ENCODE assay signal across 9 mouse cellular contexts in the genomic region with DNA sequence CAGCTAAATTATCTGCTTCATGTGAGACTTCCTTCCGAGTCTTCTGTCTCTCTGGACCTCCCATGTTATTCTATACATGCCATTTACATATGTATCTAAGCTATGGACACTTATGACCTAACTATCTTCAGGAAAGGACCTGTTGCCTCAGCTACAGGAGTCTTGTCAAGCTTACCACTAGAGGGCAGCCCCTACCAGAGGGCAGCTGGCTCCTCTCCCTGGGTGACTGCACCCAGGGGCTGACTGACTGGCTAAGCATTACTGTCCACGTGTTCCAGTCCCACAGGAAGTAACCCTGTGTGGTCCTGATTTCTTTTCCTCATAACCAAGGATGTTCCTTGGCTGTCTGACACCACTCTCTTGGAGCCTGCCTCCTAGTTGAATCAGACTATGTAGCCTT. TPM values are rescaled to one million over a fixed set of nuclear protein-coding genes. Genes with fewer than 3 reads are reported as not detected.
DNase-seq lines count a peak whose midpoint lies in the region; ATAC-seq and TF ChIP-seq lines count a peak whose summit lies in the region.
"Had no signal": no experiment of that assay in that cellular context is flagged by ENCODE, and none has a peak within 500 bp of the region (broad histone marks: within the 10 kb centered on the region; RNA-seq: fewer than 3 reads in every experiment).

No protein-coding gene starts in this region.

- H3K4me2 ChIP-seq in heart, embryonic 12.5 days: no peak overlapping the region
- H3K4me2 ChIP-seq in midbrain, embryonic 14.5 days (ENCODE audit: low read length): no peak overlapping the region
- H3K4me2 ChIP-seq in forebrain, embryonic 13.5 days: no peak overlapping the region
- H3K4me2 ChIP-seq: neural tube, embryonic 13.5 days had no signal

- WGBS in heart, embryonic 12.5 days: 47% methylated on average over 2 of the region's 2 CpGs
- 62% methylated on average over 2 of the region's 2 CpGs for WGBS in midbrain, embryonic 14.5 days
- WGBS in forebrain, embryonic 13.5 days: 56% methylated on average over 2 of the region's 2 CpGs

- in situ Hi-C loops in Patski (cut with MboI; ENCODE audit: low pct_unique_long_range_greater_than_20kb): no loop called here

- CTCF ChIA-PET in Patski (lab: Charles Lee): interaction anchor here (0.8 to 1.5 kb wide), 10 partner anchors 10 to 99 kb away, joined by 3 to 6 read pairs (median 3); no protein-coding TSS in a partner anchor

- ATAC-seq in heart, embryonic 12.5 days (ENCODE audit: insufficient number of reproducible peaks, low FRiP score): no peak
- peak; percentile 84 for ATAC-seq in Patski
- ATAC-seq in midbrain, embryonic 14.5 days (ENCODE audit: low FRiP score, low TSS enrichment): no peak
- ATAC-seq in forebrain, embryonic 13.5 days: no peak

- peak; percentile 80 for TF ChIP-seq CTCF in Patski (IDR thresholded peaks at IDR 0.05)

- no peaks in the 10 kb centered on the region for H3K4me1 ChIP-seq in heart, embryonic 12.5 days (replicated peaks)
- no peaks in the 10 kb centered on the region for H3K4me1 ChIP-seq in midbrain, embryonic 14.5 days (ENCODE audit: control insufficient read depth, insufficient read depth, low read length)
- no peaks in the 10 kb centered on the region for H3K4me1 ChIP-seq in forebrain, embryonic 13.5 days
- H3K4me1 ChIP-seq: neural tube, embryonic 13.5 days had no signal

- H3K36me3 ChIP-seq in heart, embryonic 12.5 days: no peaks in the 10 kb centered on the region
- no peaks in the 10 kb centered on the region for H3K36me3 ChIP-seq in midbrain, embryonic 14.5 days (ENCODE audit: control insufficient read depth, insufficient read depth, low read length)
- H3K36me3 ChIP-seq in forebrain, embryonic 13.5 days (ENCODE audit: poor library complexity, severe bottlenecking): no peaks in the 10 kb centered on the region
- H3K36me3 ChIP-seq: neural tube, embryonic 13.5 days had no signal

- H3K27ac ChIP-seq in heart, embryonic 12.5 days (ENCODE audit: poor library complexity, severe bottlenecking): no peak overlapping the region
- H3K27ac ChIP-seq in midbrain, embryonic 14.5 days (replicated peaks; ENCODE audit: low read depth, low read length): no peak overlapping the region
- no peak overlapping the region for H3K27ac ChIP-seq in forebrain, embryonic 13.5 days
- H3K27ac ChIP-seq: neural tube, embryonic 13.5 days had no signal

- no peaks in the 10 kb centered on the region for H3K9me3 ChIP-seq in heart, embryonic 12.5 days (replicated peaks)
- no peaks in the 10 kb centered on the region for H3K9me3 ChIP-seq in midbrain, embryonic 14.5 days (ENCODE audit: control insufficient read depth, low read length)
- no peaks in the 10 kb centered on the region for H3K9me3 ChIP-seq in forebrain, embryonic 13.5 days (replicated peaks)
- H3K9me3 ChIP-seq: neural tube, embryonic 13.5 days had no signal

- DNase-seq in heart, adult 9 months (ENCODE audit: low spot score in 2 of 2): peak; percentile 9 to 13
- DNase-seq in 3T3-L1 (ENCODE audit: low read depth, low spot score) (peak; percentile 67), Patski (ENCODE audit: low read depth, low spot score) (no peak)
- peak; percentile 58 for DNase-seq in heart, postnatal 4 days
- DNase-seq in lung, postnatal 25 days (ENCODE audit: low spot score): peak; percentile 23
- no peak for DNase-seq in midbrain, embryonic 14.5 days

- POLR2A ChIA-PET in Patski (lab: Charles Lee): interaction anchor here (0.5 kb wide), 1 partner anchor 16 kb away, joined by 4 read pairs; no protein-coding TSS in a partner anchor

- H3K9ac ChIP-seq in heart, embryonic 12.5 days: no peak overlapping the region
- H3K9ac ChIP-seq in midbrain, embryonic 14.5 days (replicated peaks; ENCODE audit: low read length): no peak overlapping the region
- H3K9ac ChIP-seq in forebrain, embryonic 13.5 days: no peak overlapping the region
- H3K9ac ChIP-seq: neural tube, embryonic 13.5 days had no signal

- no peak overlapping the region for H3K4me3 ChIP-seq in heart, embryonic 12.5 days
- no peak overlapping the region for H3K4me3 ChIP-seq in midbrain, embryonic 14.5 days (replicated peaks; ENCODE audit: low read depth, low read length)
- no peak overlapping the region for H3K4me3 ChIP-seq in forebrain, embryonic 13.5 days
- H3K4me3 ChIP-seq: neural tube, embryonic 13.5 days had no signal

- no peaks in the 10 kb centered on the region for H3K27me3 ChIP-seq in heart, embryonic 12.5 days (replicated peaks)
- H3K27me3 ChIP-seq in Patski: no peaks in the 10 kb centered on the region
- no peaks in the 10 kb centered on the region for H3K27me3 ChIP-seq in midbrain, embryonic 14.5 days (ENCODE audit: control insufficient read depth, insufficient read depth, low read length)
- H3K27me3 ChIP-seq in forebrain, embryonic 13.5 days: no peaks in the 10 kb centered on the region
- H3K27me3 ChIP-seq: neural tube, embryonic 13.5 days had no signal

RNA-seq across cellular contexts. Expression of a gene that starts 46.1 kb away (rescaled TPM):
- polyA plus RNA-seq in heart, embryonic 12.5 days (2016; fragmentation: Nextera tagmentation; extraction: Ambion mirVana): not detected in 2 replicates
- polyA plus RNA-seq in Patski (2021): not detected
- total RNA-seq in heart, postnatal 4 days (2021): 1 to 10 TPM; 1.3 TPM
- 0.89 and 1.6 TPM in 2 replicates for polyA plus RNA-seq in midbrain, embryonic 14.5 days (2014; fragmentation: Nextera tagmentation; extraction: Ambion mirVana)
- polyA plus RNA-seq in forebrain, embryonic 13.5 days (2015; fragmentation: Nextera tagmentation; extraction: Ambion mirVana): 0.35 and 0.41 TPM in 2 replicates

Comparison
In these comparisons a context has a peak if more than half of its experiments do, and no peak if none do; other contexts are left out.
1. DNase-seq: peak in heart, adult 9 months (2 of 2), 3T3-L1 (single experiment), heart, postnatal 4 days (single experiment) and lung, postnatal 25 days (single experiment); none in Patski (single experiment) and midbrain, embryonic 14.5 days (single experiment).